In the genomic region with DNA sequence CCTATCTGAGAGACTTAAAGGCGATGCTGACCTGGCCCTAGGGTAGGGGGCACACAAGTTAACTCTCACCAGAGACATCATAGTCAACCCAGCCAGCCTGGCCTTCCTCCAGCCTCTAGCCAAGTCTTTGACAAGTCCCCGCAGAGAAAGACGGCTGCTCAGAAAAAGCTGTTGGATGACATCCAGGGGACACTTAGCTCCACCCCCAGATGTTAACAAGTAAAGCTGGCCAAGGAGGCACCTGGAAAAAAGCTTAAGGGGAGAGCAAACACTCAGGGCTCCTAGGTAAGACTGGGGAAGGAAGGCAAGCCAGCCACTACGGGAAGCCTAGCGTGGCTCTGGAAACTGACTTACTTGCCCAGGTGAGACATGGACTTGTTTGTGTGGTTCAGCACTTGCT, we compare ENCODE assay signal across 9 mouse cellular contexts. TPM values are rescaled to one million over a fixed set of nuclear protein-coding genes. Genes with fewer than 3 reads are reported as not detected.
DNase-seq lines count a peak whose midpoint lies in the region; ATAC-seq and TF ChIP-seq lines count a peak whose summit lies in the region.
"Had no signal": no experiment of that assay in that cellular context is flagged by ENCODE, and none has a peak within 500 bp of the region (broad histone marks: within the 10 kb centered on the region; RNA-seq: fewer than 3 reads in every experiment).

No protein-coding gene starts in this region.

- H3K27me3 ChIP-seq in limb, embryonic 12.5 days, result no peaks in the 10 kb centered on the region
- H3K27me3 ChIP-seq in limb, embryonic 10.5 days (ENCODE audit: low read depth, poor library complexity, severe bottlenecking), result no peaks in the 10 kb centered on the region
- no peaks in the 10 kb centered on the region for H3K27me3 ChIP-seq in heart, adult 2 months (ENCODE audit: control insufficient read depth, insufficient read depth, low read length)

- H3K9ac ChIP-seq in limb, embryonic 12.5 days (replicated peaks), result no peak overlapping the region
- H3K9ac ChIP-seq in heart, adult 2 months (ENCODE audit: low read depth, low read length), result no peak overlapping the region; the same call in 1 of the 2 replicates

- no peak for ATAC-seq in limb, embryonic 12.5 days (ENCODE audit: insufficient number of reproducible peaks, insufficient read depth, low FRiP score, low TSS enrichment, low read depth)

- peaks cover 33% of the 10 kb centered on the region; the same call in 1 of the 2 replicates for H3K36me3 ChIP-seq in limb, embryonic 12.5 days
- H3K36me3 ChIP-seq in limb, embryonic 10.5 days, result peaks cover 51% of the 10 kb centered on the region
- peaks cover 10% of the 10 kb centered on the region for H3K36me3 ChIP-seq in heart, adult 2 months (ENCODE audit: control insufficient read depth, insufficient read depth, low read length)

- no peak overlapping the region for H3K4me3 ChIP-seq in limb, embryonic 12.5 days (replicated peaks)
- no peak overlapping the region for H3K4me3 ChIP-seq in limb, embryonic 10.5 days
- no peak overlapping the region for H3K4me3 ChIP-seq in heart, adult 2 months

- no peaks in the 10 kb centered on the region for H3K9me3 ChIP-seq in limb, embryonic 12.5 days
- H3K9me3 ChIP-seq in limb, embryonic 10.5 days (replicated peaks), result no peaks in the 10 kb centered on the region
- H3K9me3 ChIP-seq: G1E had no signal

- 0 out of 2 replicates have a peak, but pooled peaks have one; percentile 44 for TF ChIP-seq EP300 in heart, adult 2 months (IDR thresholded peaks at IDR 0.05; ENCODE audit: insufficient read depth, low read depth, low read length)

- intact Hi-C loops in heart, adult 2 months (cut with DNase I), result no loop called here

- H3K4me2 ChIP-seq in limb, embryonic 12.5 days, result no peak overlapping the region

- TF ChIP-seq POLR2A in heart, adult 2 months (IDR thresholded peaks at IDR 0.05; ENCODE audit: insufficient read depth, low read depth, low read length), result peak; percentile 18; the same call in 1 of the 2 replicates

- no peak for TF ChIP-seq CTCF in heart, adult 2 months (IDR thresholded peaks at IDR 0.05)

- DNase-seq in limb, embryonic 10.5 days (ENCODE audit: low spot score), result no peak
- DNase-seq in heart, adult 2 months, result peak; percentile 65 to 80
- peak; percentile 83 for DNase-seq in kidney, postnatal 10 days
- DNase-seq in skeletal muscle tissue, adult 2 months (ENCODE audit: low read depth, low spot score), result peak; percentile 56
- no peak for DNase-seq in right cerebral cortex, postnatal 10 days (ENCODE audit: low spot score in 2 of 2)
- no peak for DNase-seq in right cerebral cortex, postnatal 36 days (ENCODE audit: low spot score in 2 of 2)
- DNase-seq in right cerebral cortex, postnatal 14 days, result no peak

- peaks cover 23% of the 10 kb centered on the region for H3K4me1 ChIP-seq in limb, embryonic 12.5 days (replicated peaks)
- H3K4me1 ChIP-seq in limb, embryonic 10.5 days, result peaks cover 12% of the 10 kb centered on the region
- peaks cover 19% of the 10 kb centered on the region for H3K4me1 ChIP-seq in heart, adult 2 months (ENCODE audit: control insufficient read depth, insufficient read depth, low read length)

- H3K79me2 ChIP-seq in heart, adult 2 months (replicated peaks; ENCODE audit: control insufficient read depth, insufficient read depth, low read length), result peaks cover 2% of the 10 kb centered on the region

- H3K27ac ChIP-seq in limb, embryonic 12.5 days, result peak overlapping the region; percentile 12; the same call in 1 of the 2 replicates
- no peak overlapping the region for H3K27ac ChIP-seq in limb, embryonic 10.5 days
- peak overlapping the region; percentile 61 for H3K27ac ChIP-seq in heart, adult 2 months

- 64% methylated on average over 5 of the region's 5 CpGs for WGBS in limb, embryonic 12.5 days
- WGBS in limb, embryonic 10.5 days, result 70% methylated on average over 5 of the region's 5 CpGs
- WGBS in heart, adult 2 months, result 20% methylated on average over 5 of the region's 5 CpGs

RNA-seq across cellular contexts. Expression of a gene that starts 4.7 kb away (rescaled TPM):
- polyA plus RNA-seq in limb, embryonic 12.5 days (2016; fragmentation: Nextera tagmentation; extraction: Ambion mirVana), result 99.3 and 101 TPM in 2 replicates
- polyA plus RNA-seq in limb, embryonic 10.5 days (2016; fragmentation: Nextera tagmentation; extraction: Ambion mirVana), result 114 and 133 TPM in 2 replicates
- total RNA-seq in heart, adult 2 months (2021), result 10 to 100 TPM; 80.5 to 98.5 TPM
- polyA plus RNA-seq in heart, adult 2 months (2012; rRNA removed), result 50.5 and 54.3 TPM in 2 replicates

RNA-seq across cellular contexts. Expression of a gene that starts 4.7 kb away (rescaled TPM):
- 211 and 215 TPM in 2 replicates for polyA plus RNA-seq in limb, embryonic 12.5 days (2016; fragmentation: Nextera tagmentation; extraction: Ambion mirVana)
- 190 and 226 TPM in 2 replicates for polyA plus RNA-seq in limb, embryonic 10.5 days (2016; fragmentation: Nextera tagmentation; extraction: Ambion mirVana)
- total RNA-seq in heart, adult 2 months (2021), result 10 to 100 TPM; 45.0 to 48.5 TPM
- polyA plus RNA-seq in heart, adult 2 months (2012; rRNA removed), result 60.4 and 63.0 TPM in 2 replicates

RNA-seq across cellular contexts. Expression of a gene that starts 12.0 kb away (rescaled TPM):
- 0.21 and 0.26 TPM in 2 replicates for polyA plus RNA-seq in limb, embryonic 12.5 days (2016; fragmentation: Nextera tagmentation; extraction: Ambion mirVana)
- 0.20 and 0.24 TPM in 2 replicates for polyA plus RNA-seq in limb, embryonic 10.5 days (2016; fragmentation: Nextera tagmentation; extraction: Ambion mirVana)
- 10 to 100 TPM; 13.1 to 14.6 TPM for total RNA-seq in heart, adult 2 months (2021)
- 11.3 and 19.5 TPM in 2 replicates for polyA plus RNA-seq in heart, adult 2 months (2012; rRNA removed)
- polyA plus RNA-seq: G1E had no signal

RNA-seq across cellular contexts. Expression of a gene that starts 26.7 kb away (rescaled TPM):
- polyA plus RNA-seq in limb, embryonic 12.5 days (2016; fragmentation: Nextera tagmentation; extraction: Ambion mirVana), result 23.4 and 24.9 TPM in 2 replicates
- 16.7 and 21.0 TPM in 2 replicates for polyA plus RNA-seq in limb, embryonic 10.5 days (2016; fragmentation: Nextera tagmentation; extraction: Ambion mirVana)
- 10 to 100 TPM; 10.7 to 11.8 TPM for total RNA-seq in heart, adult 2 months (2021)
- polyA plus RNA-seq in heart, adult 2 months (2012; rRNA removed), result 12.7 and 15.4 TPM in 2 replicates

RNA-seq across cellular contexts. Expression of a gene that starts 27.1 kb away (rescaled TPM):
- polyA plus RNA-seq in limb, embryonic 12.5 days (2016; fragmentation: Nextera tagmentation; extraction: Ambion mirVana), result 1.6 and 2.3 TPM in 2 replicates
- 0.56 and 1.3 TPM in 2 replicates for polyA plus RNA-seq in limb, embryonic 10.5 days (2016; fragmentation: Nextera tagmentation; extraction: Ambion mirVana)
- 1 to 10 TPM in 1 of 2 experiments, under 1 TPM in 1; 0.97 to 1.1 TPM for total RNA-seq in heart, adult 2 months (2021)
- 2.2 and 2.8 TPM in 2 replicates for polyA plus RNA-seq in heart, adult 2 months (2012; rRNA removed)

Comparison
In these comparisons a context has a peak if more than half of its experiments do, and no peak if none do; other contexts are left out.
1. DNase-seq: peak in heart, adult 2 months (2 of 2), kidney, postnatal 10 days (single experiment) and skeletal muscle tissue, adult 2 months (single experiment); none in limb, embryonic 10.5 days (single experiment), right cerebral cortex, postnatal 10 days (0 of 2), right cerebral cortex, postnatal 36 days (0 of 2) and right cerebral cortex, postnatal 14 days (single experiment).